ENCODE assay signal across 18 mouse cellular contexts in genomic region chr17:48887472-48888385, GRCm38 (mm10). TPM values are rescaled to one million over a fixed set of nuclear protein-coding genes. Genes with fewer than 3 reads are reported as not detected.
DNase-seq lines count a peak whose midpoint lies in the region; ATAC-seq lines count a peak whose summit lies in the region.
"Had no signal": no experiment of that assay in that cellular context is flagged by ENCODE, and none has a peak within 500 bp of the region (broad histone marks: within the 10 kb centered on the region; RNA-seq: fewer than 3 reads in every experiment).

No protein-coding gene starts in this region.

- H3K4me3 ChIP-seq in hindbrain, embryonic 16.5 days (ENCODE audit: low read length) = no peak overlapping the region
- H3K4me3 ChIP-seq in hindbrain, embryonic 12.5 days = no peak overlapping the region
- H3K4me3 ChIP-seq in limb, embryonic 10.5 days = no peak overlapping the region
- H3K4me3 ChIP-seq: heart, embryonic 12.5 days; kidney, embryonic 15.5 days; limb, embryonic 15.5 days had no signal

- no peak overlapping the region for H3K4me2 ChIP-seq in hindbrain, embryonic 16.5 days (ENCODE audit: low read length)
- no peak overlapping the region for H3K4me2 ChIP-seq in hindbrain, embryonic 12.5 days (replicated peaks)
- H3K4me2 ChIP-seq: heart, embryonic 12.5 days; kidney, embryonic 15.5 days; limb, embryonic 15.5 days; lung, embryonic 14.5 days had no signal

- H3K9ac ChIP-seq in hindbrain, embryonic 16.5 days (ENCODE audit: low read depth, low read length) = no peak overlapping the region
- no peak overlapping the region for H3K9ac ChIP-seq in hindbrain, embryonic 12.5 days
- H3K9ac ChIP-seq: heart, embryonic 12.5 days; kidney, embryonic 15.5 days; limb, embryonic 15.5 days; lung, embryonic 14.5 days had no signal

- H3K27ac ChIP-seq in hindbrain, embryonic 16.5 days (ENCODE audit: low read depth, low read length) = 0 out of 2 replicates have a peak overlapping the region, but pooled peaks have one; percentile 23
- H3K27ac ChIP-seq in hindbrain, embryonic 12.5 days = no peak overlapping the region
- H3K27ac ChIP-seq in limb, embryonic 10.5 days = no peak overlapping the region
- H3K27ac ChIP-seq: kidney, embryonic 15.5 days; limb, embryonic 15.5 days had no signal

- H3K27me3 ChIP-seq in hindbrain, embryonic 16.5 days (replicated peaks; ENCODE audit: control insufficient read depth, insufficient read depth, low read length) = no peaks in the 10 kb centered on the region
- H3K27me3 ChIP-seq in hindbrain, embryonic 12.5 days = no peaks in the 10 kb centered on the region
- H3K27me3 ChIP-seq in limb, embryonic 10.5 days (ENCODE audit: low read depth, poor library complexity, severe bottlenecking) = no peaks in the 10 kb centered on the region
- H3K27me3 ChIP-seq: kidney, embryonic 15.5 days; limb, embryonic 15.5 days had no signal

- H3K4me1 ChIP-seq in hindbrain, embryonic 16.5 days (ENCODE audit: control insufficient read depth, insufficient read depth, low read depth, low read length) = no peaks in the 10 kb centered on the region
- peaks cover 7% of the 10 kb centered on the region for H3K4me1 ChIP-seq in hindbrain, embryonic 12.5 days
- no peaks in the 10 kb centered on the region for H3K4me1 ChIP-seq in limb, embryonic 10.5 days
- H3K4me1 ChIP-seq: heart, embryonic 12.5 days; kidney, embryonic 15.5 days; limb, embryonic 15.5 days had no signal

- no peaks in the 10 kb centered on the region for H3K36me3 ChIP-seq in hindbrain, embryonic 16.5 days (ENCODE audit: control insufficient read depth, insufficient read depth, low read length)
- no peaks in the 10 kb centered on the region for H3K36me3 ChIP-seq in hindbrain, embryonic 12.5 days
- no peaks in the 10 kb centered on the region for H3K36me3 ChIP-seq in limb, embryonic 10.5 days
- H3K36me3 ChIP-seq: heart, embryonic 12.5 days; kidney, embryonic 15.5 days; limb, embryonic 15.5 days had no signal

- ATAC-seq in hindbrain, embryonic 16.5 days = peak; percentile 51; the same call in 1 of the 2 replicates
- no peak for ATAC-seq in hindbrain, embryonic 12.5 days (ENCODE audit: low FRiP score)

- no peaks in the 10 kb centered on the region for H3K9me3 ChIP-seq in hindbrain, embryonic 16.5 days (ENCODE audit: control insufficient read depth, low read length)
- no peaks in the 10 kb centered on the region for H3K9me3 ChIP-seq in hindbrain, embryonic 12.5 days (replicated peaks)
- no peaks in the 10 kb centered on the region for H3K9me3 ChIP-seq in limb, embryonic 10.5 days (replicated peaks)
- H3K9me3 ChIP-seq: heart, embryonic 12.5 days; kidney, embryonic 15.5 days; limb, embryonic 15.5 days had no signal

- 45% methylated on average over 8 of the region's 8 CpGs for WGBS in hindbrain, embryonic 16.5 days
- WGBS in hindbrain, embryonic 12.5 days = 57% methylated on average over 8 of the region's 8 CpGs
- 71% methylated on average over 8 of the region's 8 CpGs for WGBS in limb, embryonic 10.5 days

- DNase-seq in layer of hippocampus, adult 11-12 months (ENCODE audit: low spot score) = peak; percentile 75
- DNase-seq in left cerebral cortex, adult 18-20 months (ENCODE audit: low spot score in 2 of 2) = peak; percentile 74 to 82
- DNase-seq in right cerebral cortex, postnatal 14 days = peak; percentile 51
- no peak for DNase-seq in limb, embryonic 10.5 days (ENCODE audit: low spot score)
- no peak for DNase-seq in kidney, adult 11 months
- DNase-seq in adrenal gland, adult (ENCODE audit: inconsistent age in 2 of 2, low spot score in 1 of 2) = no peak
- DNase-seq: adrenal gland, postnatal 36 days; cerebellum, adult 18-20 months; embryo, embryonic 11 days; gastrocnemius, postnatal 10 days; lung, embryonic 14.5 days; thymus, postnatal 36 days had no signal

RNA-seq across cellular contexts. Expression of gene Lrfn2, which starts 44.5 kb away (rescaled TPM):
- 13.2 and 14.0 TPM in 2 replicates for polyA plus RNA-seq in hindbrain, embryonic 16.5 days (2015; fragmentation: Nextera tagmentation; extraction: Ambion mirVana)
- 1.5 and 1.6 TPM in 2 replicates for polyA plus RNA-seq in hindbrain, embryonic 12.5 days (2016; fragmentation: Nextera tagmentation; extraction: Ambion mirVana)
- total RNA-seq in left cerebral cortex, adult 18-20 months (2021) = 10 to 100 TPM; 30.5 to 37.3 TPM
- 0.10 TPM in 1 of 2 replicates, not detected in the other for polyA plus RNA-seq in limb, embryonic 10.5 days (2016; fragmentation: Nextera tagmentation; extraction: Ambion mirVana)
- total RNA-seq: megakaryocyte-erythroid progenitor cell, adult 5-6 weeks had no signal
- polyA plus RNA-seq: heart, embryonic 12.5 days had no signal

Comparison
In these comparisons a context has a peak if more than half of its experiments do, and no peak if none do; other contexts are left out.
1. DNase-seq: peak in layer of hippocampus, adult 11-12 months (single experiment), left cerebral cortex, adult 18-20 months (2 of 2) and right cerebral cortex, postnatal 14 days (single experiment); none in limb, embryonic 10.5 days (single experiment), kidney, adult 11 months (single experiment) and adrenal gland, adult (0 of 2).